Mouse (Mus musculus): ENCODE results near the gene Wdr20.

The Wdr20 gene

DNA sequence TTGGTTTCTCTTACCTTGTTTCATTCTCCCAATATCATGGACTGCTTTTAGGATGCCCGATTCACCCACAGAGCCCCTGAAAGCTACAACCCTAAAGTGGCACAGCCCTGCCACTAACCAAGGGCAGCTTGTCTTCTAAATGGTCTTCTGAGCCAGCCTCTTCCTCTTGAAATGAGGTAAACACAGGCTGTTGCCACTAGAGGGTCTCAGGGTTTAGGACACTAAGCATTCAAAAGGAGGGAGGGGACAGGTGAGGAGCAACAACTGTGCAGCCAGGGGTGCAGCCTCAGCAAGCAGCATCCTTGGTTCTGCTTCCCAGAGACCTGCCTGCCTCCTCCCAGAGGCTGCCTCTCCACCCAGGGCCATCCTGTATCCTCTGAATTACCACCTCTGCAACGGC lies 84.0 kb downstream of the Wdr20 start:
- DNase-seq (ENCODE audit: low read depth, low spot score) = no peak

- DNase-seq (ENCODE audit: low read depth, low spot score) = no peak
Measured at GRCm38 (mm10) chr12:110822366-110822765, 84.6 kb downstream of the Wdr20 start.

DNA sequence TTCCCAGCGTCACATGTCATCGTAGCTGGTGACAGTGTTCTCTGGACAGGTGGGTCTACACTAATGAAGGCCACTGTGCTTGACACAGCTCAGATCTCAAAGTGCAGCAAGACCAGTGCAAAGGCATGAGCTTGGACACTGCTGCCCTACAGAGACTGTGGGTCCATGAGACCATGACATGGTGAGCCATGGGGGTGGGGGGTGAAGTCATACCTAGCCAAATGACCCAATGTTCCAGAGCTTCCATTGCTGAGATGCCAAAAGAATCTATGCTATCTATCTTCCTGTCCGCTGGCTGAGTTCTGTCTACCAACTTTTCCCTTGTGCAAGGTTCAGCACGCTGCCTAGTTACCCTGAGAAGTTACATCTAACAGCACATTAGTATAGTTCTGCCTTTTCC lies 91.2 kb downstream of the Wdr20 start:
- DNase-seq (ENCODE audit: low read depth, low spot score) = no peak

DNA sequence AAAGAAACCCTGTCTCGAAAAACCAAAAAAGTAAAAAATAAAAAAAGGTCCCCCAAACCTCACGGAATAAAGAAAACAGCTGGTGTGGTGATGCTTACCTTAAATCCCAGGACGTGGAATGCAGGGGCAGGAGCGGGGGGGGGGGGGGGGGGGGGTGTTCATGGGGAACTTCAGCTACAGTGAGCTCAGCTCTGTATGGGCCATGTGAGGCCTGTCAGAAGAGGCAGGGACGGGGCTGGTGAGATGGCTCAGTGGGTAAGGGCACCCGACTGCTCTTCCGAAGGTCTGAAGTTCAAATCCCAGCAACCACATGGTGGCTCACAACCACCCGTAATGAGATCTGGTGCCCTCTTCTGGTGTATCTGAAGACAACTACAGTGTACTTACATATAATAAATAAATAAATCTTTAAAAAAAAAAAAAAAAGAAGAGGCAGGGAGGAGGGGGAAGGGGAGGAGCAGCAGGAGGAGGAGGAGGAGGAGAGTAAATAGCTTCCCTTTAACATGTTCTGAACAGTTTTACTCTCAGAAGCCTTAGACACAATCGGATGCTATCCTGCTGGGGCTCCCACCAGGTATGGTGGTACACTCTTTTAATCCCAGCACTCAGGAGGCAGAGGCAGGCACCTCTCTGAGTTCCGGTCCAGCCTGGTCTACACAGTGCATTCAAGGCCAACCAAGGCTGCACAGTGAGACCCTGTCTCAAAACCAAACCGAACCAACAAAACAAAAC lies 92.7 kb downstream of the Wdr20 start:
- DNase-seq (ENCODE audit: low read depth, low spot score) = no peak

GRCm38 (mm10) chr12:110835182-110835581 lies 97.4 kb downstream of the Wdr20 start:
- DNase-seq (ENCODE audit: low read depth, low spot score) = no peak

DNA sequence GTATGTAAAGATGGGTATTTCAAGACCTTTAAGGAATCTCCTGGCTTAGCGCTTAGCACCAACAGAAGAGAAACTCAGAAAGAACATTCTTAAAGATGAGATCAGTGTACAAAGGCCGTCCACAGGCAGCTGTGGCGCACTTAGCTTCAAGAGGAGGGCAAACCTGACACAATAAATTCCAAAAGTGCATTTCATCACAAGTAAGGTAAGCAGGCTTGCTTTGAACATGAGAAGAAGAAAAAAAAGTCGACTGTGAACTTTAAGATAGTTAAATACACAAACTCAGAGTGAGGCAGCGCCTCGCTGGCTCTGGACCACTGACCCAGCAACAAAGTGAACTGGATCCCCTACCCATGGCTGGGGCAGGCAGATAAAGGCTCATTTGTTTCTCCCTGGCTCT lies 99.0 kb downstream of the Wdr20 start:
- no peak for DNase-seq (ENCODE audit: low read depth, low spot score)

GRCm38 (mm10) chr12:110837192-110837841 lies 99.6 kb downstream of the Wdr20 start:
- no peak for DNase-seq (ENCODE audit: low read depth, low spot score)

DNA sequence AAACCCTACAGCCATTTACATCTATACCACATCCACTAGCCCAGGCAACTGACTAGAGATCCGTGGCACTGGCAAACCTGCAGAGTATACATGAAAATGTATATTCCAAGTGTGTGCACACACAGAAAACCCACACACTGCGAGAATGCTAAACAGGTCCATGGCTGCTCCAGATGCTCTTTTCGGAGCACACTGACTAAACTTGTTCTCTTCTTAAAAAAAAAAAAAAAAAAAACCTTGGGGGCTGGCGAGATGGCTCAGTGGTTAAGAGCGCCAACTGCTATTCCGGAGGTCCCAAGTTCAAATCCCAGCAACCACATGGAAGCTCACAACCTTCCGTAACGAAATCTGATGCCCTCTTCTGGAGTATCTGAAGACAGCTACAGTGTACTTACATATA lies 100.1 kb downstream of the Wdr20 start:
- no peak for DNase-seq (ENCODE audit: low read depth, low spot score)

GRCm38 (mm10) chr12:110840348-110841198 lies 102.8 kb downstream of the Wdr20 start, which contains the start of gene Mok:
TSS of gene Mok (minus strand) at chr12:110840939.
- DNase-seq (ENCODE audit: low read depth, low spot score) = peak; percentile 88

GRCm38 (mm10) chr12:110841731-110842493 lies 104.2 kb downstream of the Wdr20 start:
- no peak for DNase-seq (ENCODE audit: low read depth, low spot score)

DNA sequence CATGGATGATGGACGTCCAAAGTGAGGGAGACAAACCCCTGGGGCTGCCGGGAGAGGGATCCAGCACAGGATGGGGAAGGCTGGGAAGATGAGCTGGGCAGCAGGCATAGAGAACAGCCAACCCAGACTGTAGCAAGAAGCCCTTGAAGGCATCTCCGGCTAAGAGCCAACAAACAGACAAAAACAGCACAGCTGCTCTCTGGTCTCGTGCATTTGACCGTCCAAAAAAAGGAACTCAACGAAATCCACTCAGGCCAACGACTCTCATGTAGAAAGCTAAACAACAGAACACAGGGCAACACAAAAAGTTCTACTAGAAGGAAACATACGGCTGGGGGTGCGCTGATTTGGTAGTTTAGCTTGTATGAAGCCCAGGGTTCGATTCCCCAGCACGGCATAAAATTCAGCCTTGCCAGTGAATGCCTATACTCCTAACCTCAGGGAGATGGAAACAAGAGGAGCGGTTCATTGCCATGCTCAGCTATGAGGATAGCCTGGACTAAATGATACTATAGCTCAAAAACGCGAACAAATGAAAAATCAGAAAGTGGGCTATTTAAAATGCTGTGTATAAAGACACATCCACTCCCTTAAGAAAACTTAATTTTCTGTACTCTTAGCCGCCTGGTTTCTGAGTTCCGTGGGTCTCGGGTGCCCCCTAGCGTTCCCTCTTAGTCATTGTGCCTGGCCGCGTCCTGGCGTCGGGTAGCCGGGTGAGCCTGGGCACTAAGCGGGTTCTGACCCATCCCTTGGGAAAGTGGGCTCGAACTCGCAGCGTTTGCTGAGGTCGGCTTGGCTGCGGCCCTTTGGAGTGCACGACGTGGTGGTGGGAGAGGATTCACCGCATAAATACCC lies 105.7 kb downstream of the Wdr20 start:
- DNase-seq (ENCODE audit: low read depth, low spot score) = peak; percentile 72

DNA sequence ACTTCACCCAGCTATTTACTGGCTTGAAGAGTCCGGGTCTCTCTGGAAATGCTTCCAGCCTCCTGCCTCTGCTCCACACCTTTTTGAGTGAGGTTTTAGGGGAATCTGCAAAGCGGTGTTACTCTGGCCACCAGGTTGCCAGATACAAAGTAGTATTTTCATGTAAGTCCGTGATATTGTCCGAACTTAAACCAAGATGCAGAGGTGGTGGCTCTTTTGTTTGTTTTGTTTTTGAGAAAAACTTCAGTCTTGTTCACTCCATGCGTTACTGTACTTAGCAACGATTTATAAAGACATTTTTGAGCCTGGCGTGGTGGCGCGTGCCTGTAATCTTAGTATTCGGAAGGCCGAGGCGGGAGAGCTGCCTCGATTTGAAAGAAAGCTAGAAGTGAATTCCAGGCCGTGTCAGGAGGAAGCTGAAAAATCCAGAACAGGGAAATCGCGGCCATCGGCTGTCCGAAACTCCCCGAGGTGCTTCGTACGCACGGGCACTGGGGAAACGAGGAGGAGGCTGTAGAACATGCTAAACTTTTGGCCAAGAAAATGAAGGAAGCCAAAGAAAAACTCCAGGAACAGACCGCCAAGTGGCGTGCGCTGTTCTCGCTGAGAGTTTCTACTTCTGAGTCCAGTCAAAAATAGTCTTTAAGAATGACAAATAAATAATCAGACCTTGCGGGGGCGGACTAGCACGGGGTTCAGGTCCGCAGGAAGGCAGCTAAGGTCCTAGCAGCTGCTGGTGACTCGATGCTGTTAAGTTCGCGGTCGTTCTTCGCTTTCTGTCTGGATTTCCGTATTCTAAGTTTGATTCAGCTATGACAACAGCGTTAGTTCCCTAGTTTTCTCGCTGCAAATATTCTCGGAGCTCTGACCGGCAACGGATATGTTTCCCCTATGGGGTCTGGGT lies 106.7 kb downstream of the Wdr20 start:
- DNase-seq (ENCODE audit: low read depth, low spot score) = no peak

GRCm38 (mm10) chr12:110845131-110845880 lies 107.6 kb downstream of the Wdr20 start:
- DNase-seq (ENCODE audit: low read depth, low spot score) = peak; percentile 88

DNA sequence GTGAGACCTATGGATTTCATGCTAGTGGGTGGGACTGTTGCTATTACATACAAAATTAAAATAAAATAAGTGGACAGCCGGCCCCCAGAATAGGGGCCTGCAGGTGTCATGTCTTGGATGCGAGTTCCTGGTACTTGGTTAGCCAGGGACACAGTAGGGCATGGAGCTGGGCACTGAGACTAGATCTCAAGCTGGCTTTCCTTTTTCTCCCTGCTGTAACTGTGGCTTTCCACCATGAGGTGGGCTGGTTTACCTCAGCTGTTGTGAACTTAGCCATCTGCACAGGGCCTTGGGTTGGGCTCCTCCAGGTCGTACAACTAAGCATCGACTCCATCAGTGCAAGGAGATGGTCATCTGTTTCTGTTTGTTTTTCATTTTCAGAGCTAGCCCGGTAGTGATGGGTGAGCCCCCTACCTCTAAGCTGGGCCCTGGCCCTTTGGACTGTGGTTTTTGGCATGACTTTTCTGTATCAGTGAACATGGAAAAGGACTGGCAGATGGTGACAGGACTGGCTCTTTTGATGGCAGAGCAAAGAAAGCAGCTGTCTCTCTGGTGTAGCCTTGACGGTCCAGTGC lies 108.5 kb downstream of the Wdr20 start:
- no peak for DNase-seq (ENCODE audit: low read depth, low spot score)

GRCm38 (mm10) chr12:110850010-110850928 lies 112.5 kb downstream of the Wdr20 start, which contains the start of gene Zfp839:
TSS of gene Zfp839 (plus strand) at chr12:110850253.
- peak; percentile 51 for DNase-seq (ENCODE audit: low read depth, low spot score)

DNA sequence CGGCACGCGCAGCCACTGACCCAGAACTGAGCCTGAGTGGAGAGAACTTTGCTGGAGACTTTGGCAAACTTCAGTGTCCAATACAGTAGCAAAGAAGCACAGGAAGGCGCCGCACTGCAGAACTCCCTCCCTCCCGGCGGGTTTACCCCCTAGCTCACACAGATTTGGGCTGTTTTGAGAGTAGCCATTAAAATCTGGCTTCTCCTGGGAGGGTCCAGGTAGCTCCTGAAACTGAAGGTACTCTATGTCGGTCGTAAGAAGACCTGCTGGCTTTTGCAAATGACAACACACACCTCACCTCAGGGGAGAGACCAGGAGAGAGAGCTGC lies 113.1 kb downstream of the Wdr20 start:
- no peak for DNase-seq (ENCODE audit: low read depth, low spot score)

GRCm38 (mm10) chr12:110851414-110851813 lies 113.7 kb downstream of the Wdr20 start:
- no peak for DNase-seq (ENCODE audit: low read depth, low spot score)

All from retina, postnatal 7 days (tissue).